Mouse (Mus musculus) G1E (cell line): Measurements from ENCODE around the gene Clec16a.

Source experiments
- CTCF ChIP-seq: IDR thresholded peaks from 2 replicates; pipeline ENCODE4 v1.5.1; 2012; ENCODE audit warnings: low read depth, low read length, inconsistent platforms, mixed read lengths
- GATA1 ChIP-seq: IDR thresholded peaks from 2 replicates; pipeline ENCODE4 v1.6.1; 2012; ENCODE audit warnings: borderline replicate concordance, low read length, inconsistent platforms, mixed read lengths

- TF ChIP-seq CTCF: no peak
- TF ChIP-seq GATA1: no peak
Measured at GRCm38 (mm10) chr16:10770531-10771325, 225.6 kb downstream of the Clec16a start.
